Mouse (Mus musculus) frontal cortex, postnatal 10 days (tissue): ENCODE results near the gene Slc22a14.
"Not testable (repeated sequence)": the region's sequence is repeated elsewhere in the genome, so short reads cannot be mapped to it uniquely, and the experiment has no call there.

ENCODE experiments used
- DNase-seq, 2 experiments: peaks; one replicate each; pipeline ENCODE4 v3.0.0; 2022; ENCODE audit warnings: low spot score in 2 of 2, mixed read lengths in 1 of 2

The Slc22a14 gene

GRCm38 (mm10) chr9:119322289-119323259 lies 42.8 kb downstream of the Slc22a14 start, which contains the start of gene Oxsr1:
Gene Oxsr1 (minus strand): TSS chr9:119322427.
- DNase-seq, result peak; percentile 98

GRCm38 (mm10) chr9:119321392-119322229 lies 43.7 kb downstream of the Slc22a14 start:
- peak in 1 of 2 experiments; percentile 56 for DNase-seq

GRCm38 (mm10) chr9:119320946-119321345 lies 44.4 kb downstream of the Slc22a14 start:
- no peak for DNase-seq

GRCm38 (mm10) chr9:119320446-119320845 lies 44.9 kb downstream of the Slc22a14 start:
- no peak for DNase-seq

GRCm38 (mm10) chr9:119318891-119319290 lies 46.5 kb downstream of the Slc22a14 start:
- DNase-seq, result no peak

DNA sequence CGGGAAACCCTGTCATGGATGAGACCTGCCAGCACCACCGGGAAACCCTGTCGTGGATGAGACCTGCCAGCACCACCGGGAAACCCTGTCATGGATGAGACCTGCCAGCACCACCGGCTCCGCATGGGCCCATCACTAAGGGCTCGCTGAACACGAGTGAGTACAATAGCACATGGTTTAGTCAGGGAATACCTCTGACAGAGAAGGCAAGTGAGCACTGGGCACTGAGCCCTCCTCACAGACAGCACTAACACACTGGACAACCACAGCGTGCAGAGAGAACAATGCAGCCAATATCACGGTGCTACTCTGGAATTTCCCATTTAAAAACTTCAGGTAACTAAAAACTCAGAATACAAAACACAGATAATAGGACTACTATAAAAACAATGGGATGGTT lies 52.3 kb downstream of the Slc22a14 start:
- no peak for DNase-seq

- no peak for DNase-seq
Measured at GRCm38 (mm10) chr9:119309067-119309466, 56.3 kb downstream of the Slc22a14 start.

DNA sequence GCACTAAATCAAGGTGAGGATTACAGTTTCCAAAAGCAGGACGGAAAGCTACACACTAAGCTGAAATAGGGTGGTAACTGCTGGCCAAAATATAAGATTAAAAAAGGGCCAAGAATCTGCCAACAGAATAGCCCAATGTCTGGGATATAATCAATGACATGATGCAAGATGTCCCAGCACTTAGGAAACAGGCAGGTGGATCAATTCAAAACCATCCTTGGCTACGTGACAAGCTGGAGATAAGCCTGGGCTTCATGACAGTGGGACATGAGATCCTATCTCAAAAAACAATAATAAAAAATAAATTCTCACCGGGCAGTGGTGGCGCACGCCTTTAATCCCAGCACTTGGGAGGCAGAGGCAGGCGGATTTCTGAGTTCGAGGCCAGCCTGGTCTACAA lies 59.5 kb downstream of the Slc22a14 start:
- DNase-seq, result no peak

- DNase-seq, result no peak
Measured at GRCm38 (mm10) chr9:119298563-119298962, 66.8 kb downstream of the Slc22a14 start.

- no peak for DNase-seq
Measured at GRCm38 (mm10) chr9:119297696-119298095, 67.7 kb downstream of the Slc22a14 start.

GRCm38 (mm10) chr9:119290791-119291190 lies 74.6 kb downstream of the Slc22a14 start:
- DNase-seq, result no peak

GRCm38 (mm10) chr9:119280894-119281682 lies 84.3 kb downstream of the Slc22a14 start:
- DNase-seq, result no peak

- no peak for DNase-seq
Measured at GRCm38 (mm10) chr9:119278031-119278430, 87.3 kb downstream of the Slc22a14 start.

DNA sequence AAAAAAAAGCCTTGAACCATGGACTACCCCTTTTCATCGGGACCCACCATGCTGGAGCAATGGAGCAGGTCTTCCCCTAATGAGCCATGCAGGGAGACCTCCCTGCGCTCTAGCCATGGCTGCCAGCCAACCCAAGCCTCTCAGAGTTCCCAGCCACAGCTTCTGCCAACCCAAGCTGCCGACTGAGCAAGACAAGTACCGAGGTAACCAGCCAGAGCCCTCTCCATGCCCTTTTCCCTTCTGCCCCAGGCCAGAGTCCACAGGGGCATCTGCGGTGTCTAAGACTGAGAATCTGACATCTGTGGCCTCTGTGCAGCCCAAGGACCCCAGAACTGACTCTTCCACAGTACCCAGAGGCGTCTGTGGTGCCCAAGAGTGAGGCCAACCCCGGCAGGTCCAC lies 89.0 kb downstream of the Slc22a14 start:
- peak in 1 of 2 experiments; percentile 41 for DNase-seq

- DNase-seq, result not testable (repeated sequence)
Measured at GRCm38 (mm10) chr9:119274814-119275213, 90.5 kb downstream of the Slc22a14 start.

DNA sequence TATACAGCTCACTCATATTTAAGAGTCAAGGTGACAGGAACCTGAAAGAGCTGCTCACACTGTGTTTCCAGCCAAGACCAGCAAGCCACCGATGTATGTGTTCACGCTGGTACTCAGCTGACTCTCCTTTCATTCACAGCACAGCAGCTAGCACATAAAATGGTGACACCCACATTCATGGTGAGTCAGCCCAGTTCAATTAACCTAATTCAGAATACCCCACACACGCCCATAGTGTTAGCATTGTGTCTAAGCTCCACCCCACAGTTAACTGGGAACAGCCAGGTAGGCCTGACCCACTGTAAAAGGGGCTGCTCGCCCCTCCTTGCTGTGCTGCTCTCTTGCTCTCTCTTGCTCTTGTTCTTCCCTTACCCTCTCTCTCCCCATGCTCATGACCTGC lies 93.9 kb downstream of the Slc22a14 start:
- DNase-seq, result no peak

DNA sequence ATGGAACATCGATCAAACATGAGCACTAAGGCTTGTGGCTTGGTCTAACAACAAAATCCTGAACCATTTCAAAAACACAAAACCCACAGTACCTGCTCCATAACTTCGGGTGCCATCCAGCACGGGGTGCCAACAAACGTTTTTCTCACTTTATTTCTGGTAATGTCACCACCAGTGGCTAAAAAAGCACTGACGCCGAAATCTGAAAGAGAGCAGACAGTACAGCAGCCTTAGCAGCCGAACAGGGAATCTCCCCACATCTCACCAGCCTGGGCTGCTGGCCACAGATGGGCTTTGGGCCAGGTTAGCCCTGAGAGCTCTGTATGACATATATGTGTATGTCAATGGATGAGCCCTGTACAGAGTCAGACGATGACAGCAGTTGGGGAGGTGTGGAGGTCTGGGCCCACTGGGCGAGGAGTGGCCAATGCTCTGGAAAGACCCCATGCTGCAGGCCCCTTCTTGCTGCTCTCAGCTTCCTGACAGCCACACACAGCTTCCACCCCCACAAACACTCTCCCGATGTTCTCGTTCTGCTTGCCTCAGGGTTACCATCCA lies 96.7 kb downstream of the Slc22a14 start:
- peak in 1 of 2 experiments; percentile 21 for DNase-seq

DNA sequence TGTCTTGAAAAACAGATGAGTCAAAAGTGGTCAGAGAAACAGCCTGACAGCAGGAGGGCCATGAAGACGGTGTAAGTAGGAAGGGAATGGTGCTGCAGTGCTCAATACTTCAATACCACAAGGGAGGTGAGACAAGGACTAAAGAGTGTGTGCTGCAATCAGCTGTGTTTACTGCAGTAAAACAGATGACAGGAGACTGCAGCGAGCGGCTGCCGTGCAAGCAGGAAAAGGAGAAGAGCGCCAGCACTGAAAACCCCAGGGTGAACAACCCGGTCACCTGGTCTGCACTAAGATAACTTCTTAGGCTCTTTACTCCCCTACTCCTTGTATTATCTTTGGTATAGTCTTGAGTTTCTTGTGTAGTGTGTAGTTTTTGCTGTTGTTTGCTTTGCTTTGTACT lies 97.2 kb downstream of the Slc22a14 start:
- DNase-seq, result no peak

- not testable (repeated sequence) for DNase-seq
Measured at GRCm38 (mm10) chr9:119266121-119266395, 99.3 kb downstream of the Slc22a14 start.

- DNase-seq, result not testable (repeated sequence)
Measured at GRCm38 (mm10) chr9:119265373-119266120, 99.8 kb downstream of the Slc22a14 start.

DNA sequence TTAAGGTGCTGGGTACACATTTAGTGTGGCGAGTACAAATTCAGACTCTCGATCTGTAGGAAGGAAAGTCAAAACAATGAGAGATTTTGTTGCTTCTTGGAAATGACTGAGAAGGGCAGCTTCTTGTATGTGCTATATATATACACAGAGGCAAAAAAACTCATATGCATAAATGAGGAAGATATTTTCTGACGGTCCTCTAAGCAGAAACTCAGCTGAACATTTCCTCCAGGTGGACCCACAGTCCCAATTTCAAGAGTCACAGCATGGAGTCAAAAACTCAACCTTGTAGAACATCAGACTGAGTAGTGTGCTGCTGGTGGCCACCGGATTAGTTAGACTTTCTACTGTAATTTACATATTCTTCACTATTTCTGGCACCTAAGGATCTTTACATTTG lies 102.3 kb downstream of the Slc22a14 start:
- no peak for DNase-seq
